Mouse (Mus musculus) left cerebral cortex, postnatal 4 days (tissue): ENCODE measurements around the gene Emilin3. TPM values are rescaled to one million over a fixed set of nuclear protein-coding genes. Genes with fewer than 3 reads are reported as not detected.
A peak's percentile ranks its signal among the peaks of the same experiment; 100 is the strongest.

Experiments used
- DNase-seq: peaks from one replicate; pipeline ENCODE4 v3.0.0-alpha.2; 2022
- intact Hi-C: fragments of 180-260 bp; cut with DNase I; formaldehyde crosslinking; loops from one replicate; pipeline ENCODE4 v1.15.1; 2025
- total RNA-seq, 2 experiments: library from RNA; stranded (reverse); gene quantifications; 2 replicates each; pipeline ENCODE4 v1.2.3; 2021

Gene Emilin3
- total RNA-seq, 2 experiments from 2014 or later: 0.20 to 0.26 TPM

DNA sequence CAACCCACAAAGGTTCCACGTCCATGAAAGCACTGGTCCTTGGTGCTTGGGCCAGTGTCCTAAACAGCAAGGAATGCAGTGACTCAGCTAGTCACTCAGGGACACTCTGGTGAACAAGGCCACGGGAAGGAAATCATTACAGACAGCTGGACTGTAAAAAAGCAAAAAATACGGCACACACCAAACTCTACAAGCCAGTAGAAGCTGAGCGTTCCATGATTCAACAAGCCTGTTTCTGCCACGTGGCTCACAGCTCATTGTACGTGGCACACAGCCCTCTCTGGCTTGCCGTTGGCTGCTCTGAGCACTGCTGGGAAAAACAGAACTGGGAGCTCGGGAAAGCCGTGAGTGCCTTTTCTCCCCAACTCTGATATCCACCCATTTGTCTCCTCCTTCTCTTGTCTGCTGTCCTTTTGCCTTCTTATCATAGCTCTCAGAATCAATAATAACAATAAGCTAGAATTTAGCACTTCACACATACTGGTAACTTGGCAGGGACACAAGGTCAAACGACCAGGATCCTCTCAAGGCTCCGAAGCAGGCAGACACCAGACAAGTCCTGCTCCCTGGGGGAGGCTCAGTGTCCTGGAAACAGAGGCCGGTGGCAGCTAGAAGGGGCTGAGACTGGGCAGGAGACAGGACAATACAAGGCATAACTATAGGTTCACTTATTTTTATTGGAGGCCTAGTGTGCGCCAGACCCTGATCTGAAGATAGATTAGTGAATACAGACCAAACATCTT is 31.5 kb downstream of the Emilin3 start, which contains the start of gene Lpin3:
Gene Lpin3, plus strand, starts transcription at position 218 of the 743 bp plus-strand sequence.
- no peak for DNase-seq
- intact Hi-C loops: loop anchor here (10.0 kb wide), 1 partner anchor 96 kb away; no protein-coding TSS in a partner anchor

DNA sequence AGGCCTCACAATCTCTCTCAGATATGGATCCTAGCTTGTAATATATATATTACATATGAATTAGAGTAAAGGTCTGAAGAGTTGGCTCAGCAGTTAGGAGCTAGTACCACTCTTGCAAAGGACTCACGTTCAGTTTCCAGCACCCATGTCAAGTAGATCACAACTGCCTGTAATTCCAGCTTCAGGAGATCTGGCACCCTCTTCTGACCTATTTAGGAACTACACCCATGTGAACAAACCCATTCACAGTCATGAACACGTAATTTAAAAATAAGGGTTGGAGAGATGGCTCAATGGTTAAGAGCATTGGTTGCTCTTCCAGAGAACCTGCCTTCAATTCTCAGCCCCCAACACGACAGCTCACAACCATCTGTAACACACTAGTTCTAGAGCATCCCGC is 36.0 kb downstream of the Emilin3 start:
- intact Hi-C loops: loop anchor here (10.0 kb wide), 1 partner anchor 111 kb away; no protein-coding TSS in a partner anchor
- no peak for DNase-seq

DNA sequence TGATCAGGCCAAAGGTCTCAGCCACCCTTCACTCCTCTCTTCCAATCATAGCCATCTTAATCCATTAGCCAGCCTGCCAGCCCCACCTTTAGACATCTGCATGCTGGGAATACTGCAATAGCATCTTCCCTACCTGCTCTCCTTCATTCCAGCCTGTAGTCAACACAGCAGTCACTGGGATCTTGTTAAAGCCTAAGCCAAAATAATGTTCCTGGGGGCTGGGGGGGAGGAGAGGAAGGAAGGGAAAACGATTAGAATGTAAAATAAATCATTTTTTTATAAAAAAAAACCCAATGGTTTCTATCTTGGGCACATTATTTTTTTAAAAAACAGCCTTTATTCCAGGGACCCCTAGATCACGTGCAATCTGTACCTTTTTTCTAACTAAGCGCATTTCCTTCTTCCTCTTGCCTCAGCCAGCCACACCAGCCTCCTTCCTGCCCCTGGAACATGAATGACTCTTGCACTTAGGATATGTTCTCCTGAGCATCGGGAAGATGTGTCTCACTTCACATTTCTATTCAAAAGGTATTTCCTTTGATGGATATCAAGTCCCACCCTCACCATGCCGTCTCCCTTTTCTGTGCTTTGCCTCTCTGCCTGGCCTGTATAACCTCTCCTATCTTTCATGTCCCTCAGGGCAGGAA is 37.8 kb downstream of the Emilin3 start:
- intact Hi-C loops: loop anchor here (10.0 kb wide), 1 partner anchor 110 kb away; no protein-coding TSS in a partner anchor
- DNase-seq: no peak

DNA sequence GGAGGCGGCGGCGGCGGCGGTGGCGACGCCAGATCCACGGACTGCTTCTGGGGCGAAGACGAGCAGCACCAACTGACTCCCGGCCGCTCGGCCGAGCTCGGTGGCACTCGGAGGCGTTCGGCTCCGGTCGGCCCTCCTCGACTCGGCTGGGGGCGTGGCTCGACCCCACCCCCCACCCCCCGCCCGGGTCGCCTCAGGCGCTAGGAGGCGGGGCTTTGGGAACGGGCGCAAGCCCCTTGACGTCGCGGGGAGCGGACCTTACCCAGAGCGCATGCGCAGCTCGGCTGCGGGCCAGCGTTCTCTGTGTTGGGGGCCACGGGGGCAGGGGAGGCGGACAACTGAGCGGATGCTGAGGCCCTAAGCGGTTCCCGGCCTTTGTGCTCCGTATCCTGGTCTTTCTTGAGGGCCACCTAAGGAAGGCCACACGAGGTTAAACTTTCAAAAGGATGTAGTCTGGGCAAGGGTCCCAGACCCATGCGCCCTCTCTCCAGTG is 39.2 kb downstream of the Emilin3 start, which contains the start of gene Zhx3:
Gene Zhx3, minus strand, starts transcription at position 109 of the 493 bp plus-strand sequence.
- peak; percentile 96 for DNase-seq
- intact Hi-C loops: loop anchor here (10.0 kb wide), 1 partner anchor 108 kb away; no protein-coding TSS in a partner anchor

DNA sequence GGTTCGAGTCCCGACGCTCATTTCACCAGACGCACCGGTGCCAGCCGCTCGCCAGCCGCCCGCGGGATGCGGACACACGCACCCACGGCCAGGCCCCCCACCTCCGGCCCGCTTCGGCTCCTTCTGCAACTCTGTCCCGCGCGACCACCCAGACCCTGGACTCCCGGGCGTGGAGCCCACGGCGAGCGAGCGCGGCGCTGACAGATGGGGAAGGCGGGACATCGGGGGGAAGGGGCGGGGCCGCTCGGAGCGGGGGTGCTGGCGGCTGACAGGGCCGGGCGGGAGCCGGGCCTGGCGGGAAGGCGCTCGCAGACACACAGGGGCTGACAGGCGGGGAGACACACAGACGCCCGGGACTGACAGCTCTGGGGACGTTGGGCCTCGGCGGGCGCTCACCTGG is 39.7 kb downstream of the Emilin3 start:
- peak; percentile 86 for DNase-seq
- intact Hi-C loops: loop anchor here (10.0 kb wide), 1 partner anchor 108 kb away; no protein-coding TSS in a partner anchor

DNA sequence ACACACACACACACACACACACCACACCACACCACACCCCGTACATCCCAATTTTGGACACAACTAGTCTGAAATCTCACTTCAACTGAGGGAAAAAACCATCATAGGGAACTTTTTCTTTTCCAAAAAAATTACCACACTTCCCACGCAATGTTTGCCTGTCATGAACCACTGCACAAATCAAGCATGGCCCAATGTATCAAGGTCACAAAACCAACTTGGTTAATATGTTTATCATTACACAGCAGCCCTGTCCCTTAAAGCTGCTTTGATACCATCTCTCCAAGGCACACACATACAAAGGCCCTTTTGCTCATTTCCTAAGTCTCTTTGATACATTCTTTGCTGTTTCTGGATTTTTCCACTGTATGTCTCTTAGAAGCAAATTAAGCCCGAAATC is 40.8 kb downstream of the Emilin3 start:
- intact Hi-C loops: loop anchor here (10.0 kb wide), 1 partner anchor 107 kb away; no protein-coding TSS in a partner anchor

DNA sequence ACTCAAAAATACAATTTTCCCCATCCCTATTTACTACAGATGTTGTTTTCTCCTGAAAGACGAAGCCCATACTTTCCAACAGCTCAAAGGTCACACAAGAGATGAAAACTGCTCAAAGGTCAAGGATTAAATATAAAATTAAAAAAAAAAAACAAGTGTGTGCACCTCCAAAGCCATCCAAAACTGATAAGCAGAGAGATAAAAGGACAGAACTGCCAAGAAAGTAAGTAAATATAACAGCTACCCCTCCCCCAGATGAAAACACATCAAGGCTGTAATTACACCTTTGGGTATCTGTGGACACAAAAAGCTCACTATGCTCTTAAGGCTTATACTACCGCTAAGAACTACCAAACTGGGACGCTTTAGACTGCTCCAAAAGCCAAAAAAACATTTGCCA is 42.7 kb downstream of the Emilin3 start:
- no peak for DNase-seq
- intact Hi-C loops: no loop called here

More for the DNA sequence above, 40.8 kb downstream of the Emilin3 start:
- no peak for DNase-seq

DNA sequence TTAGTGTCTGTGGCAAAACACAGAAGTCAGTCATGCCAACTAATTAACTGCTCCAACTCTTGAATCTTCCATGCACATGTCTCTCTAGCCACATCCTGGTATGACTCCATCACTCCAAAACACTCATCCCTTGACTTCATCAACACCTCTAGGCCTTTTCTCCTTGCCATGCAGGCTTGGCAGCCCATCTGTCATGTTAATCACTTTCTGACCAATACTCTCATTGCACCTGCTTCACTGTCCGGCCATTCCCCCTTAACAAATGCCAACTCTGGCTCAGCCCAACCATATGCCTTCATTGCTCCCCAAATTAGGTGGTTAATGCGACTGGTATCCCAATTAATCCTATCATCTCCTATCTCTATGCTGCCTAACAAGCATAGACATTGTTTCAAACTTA is 46.9 kb downstream of the Emilin3 start:
- intact Hi-C loops: no loop called here
- DNase-seq: peak; percentile 31

DNA sequence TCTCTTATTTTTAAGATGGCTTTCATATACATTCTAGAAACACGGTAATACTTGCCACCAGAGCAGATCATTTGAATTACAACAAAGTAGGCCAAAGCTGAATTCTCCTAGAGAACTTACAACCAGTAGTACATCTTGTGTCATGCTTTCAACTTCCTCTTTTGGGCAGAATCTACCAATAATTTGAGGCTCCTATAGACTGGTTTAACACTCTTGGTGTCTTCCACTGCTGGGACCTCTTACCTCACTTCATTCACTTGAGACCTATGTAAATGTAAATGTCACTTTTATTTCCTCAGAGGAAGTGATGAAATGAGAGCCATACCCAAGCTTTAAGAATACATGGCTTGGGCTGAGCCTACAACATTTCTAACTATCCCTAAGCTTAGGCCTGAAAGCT is 48.0 kb downstream of the Emilin3 start:
- no peak for DNase-seq
- intact Hi-C loops: no loop called here

DNA sequence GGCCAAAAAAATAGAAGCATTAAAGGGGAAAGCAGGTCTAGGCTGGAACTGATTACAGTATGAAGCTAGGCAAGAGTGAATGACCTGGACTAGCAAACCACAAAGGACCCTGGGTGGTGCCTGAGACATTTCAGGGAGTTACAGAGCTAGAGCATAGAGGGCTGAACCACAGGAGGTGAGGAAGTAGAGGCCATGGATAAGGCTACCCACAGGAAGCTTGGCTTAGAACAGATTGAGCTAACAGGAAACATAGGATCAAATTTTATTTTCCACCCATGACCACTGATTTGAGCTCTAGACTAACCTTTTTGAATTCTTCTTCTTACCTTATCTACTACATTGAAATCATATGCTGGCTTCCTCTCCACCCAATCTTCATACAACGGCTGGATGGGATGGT is 51.8 kb downstream of the Emilin3 start:
- intact Hi-C loops: no loop called here
- DNase-seq: no peak

Other genes with a start within 250 kb of the Emilin3 start
- 100 to 1,000 TPM; 176 to 190 TPM for gene Plcg1, start 181.0 kb downstream of the Emilin3 start, total RNA-seq
- gene Zhx3, start 39.3 kb downstream of the Emilin3 start, total RNA-seq: 10 to 100 TPM; 68.2 to 68.4 TPM
- under 1 TPM; 0.16 to 0.36 TPM for gene Lpin3, start 31.7 kb downstream of the Emilin3 start, total RNA-seq
- gene Chd6, start 196.7 kb upstream of the Emilin3 start, total RNA-seq: 10 to 100 TPM; 59.1 to 66.4 TPM